Mouse (Mus musculus) midbrain, embryonic 15.5 days (tissue): ENCODE measurements around the gene Atxn7l1. TPM values are rescaled to one million over a fixed set of nuclear protein-coding genes. Genes with fewer than 3 reads are reported as not detected.

ENCODE experiments used
- ATAC-seq: fragments of 200-750 bp; cut with Nextera tagmentation; replicated peaks from 2 replicates; pipeline ENCODE4 v1.8.0; 2017; ENCODE audit warnings: moderate TSS enrichment
- H3K27ac ChIP-seq: fragments of 300-500 bp; sonication (generic); 2 replicates; pipeline ENCODE4 v1.5.1; 2015; ENCODE audit warnings: mild to moderate bottlenecking, inconsistent platforms
- H3K27me3 ChIP-seq: fragments of 300-500 bp; sonication (generic); replicated peaks from 2 replicates; pipeline ENCODE4 v1.6.1; 2015; ENCODE audit warnings: inconsistent platforms
- H3K36me3 ChIP-seq: fragments of 300-500 bp; sonication (generic); replicated peaks from 2 replicates; pipeline ENCODE4 v1.6.1; 2015; ENCODE audit warnings: inconsistent platforms
- H3K4me1 ChIP-seq: fragments of 300-500 bp; sonication (generic); 2 replicates; pipeline ENCODE4 v1.6.1; 2015; ENCODE audit warnings: inconsistent platforms
- H3K4me2 ChIP-seq: fragments of 300-500 bp; sonication (generic); 2 replicates; pipeline ENCODE4 v1.6.1; 2015; ENCODE audit warnings: inconsistent platforms, mild to moderate bottlenecking, moderate library complexity
- H3K4me3 ChIP-seq: fragments of 300-500 bp; sonication (generic); 2 replicates; pipeline ENCODE4 v1.5.1; 2015; ENCODE audit warnings: mild to moderate bottlenecking, inconsistent platforms
- H3K9ac ChIP-seq: fragments of 300-500 bp; sonication (generic); 2 replicates; pipeline ENCODE4 v1.6.1; 2015; ENCODE audit warnings: mild to moderate bottlenecking, inconsistent platforms
- H3K9me3 ChIP-seq: fragments of 300-500 bp; sonication (generic); 2 replicates; pipeline ENCODE4 v1.6.1; 2016; ENCODE audit warnings: inconsistent platforms
- WGBS: fragments of 180-500 bp; shearing (Covaris S2); methylation state at CpG from one replicate; pipeline ENCODE4 v1.1.7; 2015; ENCODE audit warnings: mixed read lengths; 5-methylcytosine and 5-hydroxymethylcytosine counted together
- polyA plus RNA-seq: library from polyadenylated mRNA; unstranded; fragments of >200 nt; fragmentation: Nextera tagmentation; extraction: Ambion mirVana; gene quantifications from 2 replicates; pipeline ENCODE4 v1.2.1, GENCODE M21; 2015

Gene Atxn7l1
- polyA plus RNA-seq, 1 experiment from 2014 or later, result 24.4 TPM

GRCm38 (mm10) chr12:33317792-33318530 lies 170.5 kb downstream of the Atxn7l1 start:
- Histone ChIP-seq H3K9ac (no peak overlapping the region), H3K4me1 (peaks cover 8% of the 10 kb centered on the region), H3K4me3 (no peak overlapping the region), H3K36me3 (no peaks in the 10 kb centered on the region), H3K9me3 (no peaks in the 10 kb centered on the region), H3K4me2 (no peak overlapping the region), H3K27me3 (no peaks in the 10 kb centered on the region), H3K27ac (no peak overlapping the region)
- 87% methylated on average over 9 of the region's 9 CpGs for WGBS
- ATAC-seq, result no peak

DNA sequence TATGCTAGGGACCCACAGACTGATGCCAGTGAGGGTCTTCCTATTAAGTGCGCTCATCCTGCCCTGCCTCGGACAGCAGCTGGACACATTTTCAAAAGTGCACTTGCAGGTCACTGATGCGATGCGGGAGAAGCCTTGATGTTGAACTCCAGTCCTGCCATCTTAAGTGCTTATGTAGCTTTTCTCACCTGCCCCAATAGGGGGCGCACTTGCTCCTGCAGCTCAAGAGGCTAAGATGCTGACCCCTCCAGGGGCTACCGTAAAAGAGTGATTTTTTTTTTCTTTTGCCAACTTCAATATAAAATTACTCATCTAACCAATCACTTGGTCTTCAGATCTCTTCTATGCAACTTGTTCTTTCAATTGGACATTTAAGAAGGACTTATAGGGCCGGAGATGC lies 175.1 kb downstream of the Atxn7l1 start:
- Histone ChIP-seq H3K4me1 (0 out of 2 replicates have a peak, but pooled peaks cover 6% of the 10 kb centered on the region), H3K4me2 (no peak overlapping the region), H3K27ac (no peak overlapping the region), H3K9me3 (no peaks in the 10 kb centered on the region), H3K27me3 (no peaks in the 10 kb centered on the region), H3K4me3 (no peak overlapping the region), H3K36me3 (no peaks in the 10 kb centered on the region), H3K9ac (no peak overlapping the region)
- 74% methylated on average over 7 of the region's 7 CpGs for WGBS
- no peak for ATAC-seq

GRCm38 (mm10) chr12:33323821-33324220 lies 176.3 kb downstream of the Atxn7l1 start:
- Histone ChIP-seq H3K36me3 (no peaks in the 10 kb centered on the region), H3K9me3 (no peaks in the 10 kb centered on the region), H3K4me2 (no peak overlapping the region), H3K27ac (no peak overlapping the region), H3K9ac (no peak overlapping the region), H3K27me3 (no peaks in the 10 kb centered on the region), H3K4me1 (0 out of 2 replicates have a peak, but pooled peaks cover 6% of the 10 kb centered on the region), H3K4me3 (no peak overlapping the region)
- WGBS, result 96% methylated on average over 1 of the region's 1 CpGs
- ATAC-seq, result no peak

DNA sequence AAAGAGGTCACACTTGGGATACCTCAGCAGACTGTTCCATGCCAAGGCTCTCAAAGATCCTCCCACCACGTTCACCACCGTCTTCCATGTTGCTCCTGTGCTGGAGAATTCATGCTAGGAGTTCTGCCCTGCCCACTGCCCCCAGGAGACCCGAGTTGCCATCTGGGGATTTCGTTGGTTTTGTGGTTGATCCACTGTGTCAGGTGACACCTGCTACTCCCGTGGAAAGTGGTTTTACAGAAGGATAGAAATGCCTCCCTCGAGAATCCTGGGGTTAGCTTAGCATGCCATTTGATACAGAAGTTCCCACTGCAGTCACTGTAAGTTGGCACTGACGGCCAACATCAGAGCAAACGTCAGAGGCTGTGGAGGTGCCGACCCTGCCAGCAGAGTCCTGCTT lies 177.9 kb downstream of the Atxn7l1 start:
- Histone ChIP-seq H3K27ac (no peak overlapping the region), H3K9ac (no peak overlapping the region), H3K36me3 (no peaks in the 10 kb centered on the region), H3K4me2 (no peak overlapping the region), H3K9me3 (no peaks in the 10 kb centered on the region), H3K4me1 (0 out of 2 replicates have a peak, but pooled peaks cover 6% of the 10 kb centered on the region), H3K4me3 (no peak overlapping the region), H3K27me3 (no peaks in the 10 kb centered on the region)
- no peak for ATAC-seq
- WGBS, result 71% methylated on average over 9 of the region's 9 CpGs

GRCm38 (mm10) chr12:33332046-33332445 lies 184.6 kb downstream of the Atxn7l1 start:
- 57% methylated on average over 4 of the region's 4 CpGs for WGBS
- Histone ChIP-seq H3K4me2 (no peak overlapping the region), H3K4me1 (peaks cover 31% of the 10 kb centered on the region), H3K36me3 (no peaks in the 10 kb centered on the region), H3K27ac (no peak overlapping the region; the same call in 1 of the 2 replicates), H3K9me3 (no peaks in the 10 kb centered on the region), H3K9ac (no peak overlapping the region), H3K27me3 (no peaks in the 10 kb centered on the region), H3K4me3 (no peak overlapping the region)
- no peak for ATAC-seq

DNA sequence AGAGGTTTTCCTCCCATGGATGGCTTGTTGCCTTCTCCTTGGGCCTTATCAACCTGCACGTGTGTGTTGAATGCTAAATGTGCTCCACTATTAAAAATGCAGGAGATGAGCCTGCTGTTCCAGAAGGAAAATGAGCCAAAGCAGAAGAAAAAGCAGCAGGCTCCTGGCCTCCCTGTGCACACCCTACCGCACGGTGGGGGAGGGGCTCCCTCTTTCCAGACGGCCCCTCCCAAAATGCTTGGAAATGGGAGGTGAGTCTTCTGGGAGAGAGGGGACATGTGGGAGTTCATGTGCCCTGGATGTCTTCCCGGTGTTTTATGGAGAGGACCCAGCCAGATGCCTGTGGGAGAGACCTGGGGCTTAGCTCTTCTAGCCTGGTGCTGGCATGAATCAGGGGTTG lies 185.3 kb downstream of the Atxn7l1 start:
- Histone ChIP-seq H3K4me1 (peaks cover 30% of the 10 kb centered on the region), H3K9me3 (no peaks in the 10 kb centered on the region), H3K4me3 (no peak overlapping the region), H3K27ac (peak overlapping the region; percentile 60), H3K27me3 (no peaks in the 10 kb centered on the region), H3K9ac (no peak overlapping the region), H3K4me2 (no peak overlapping the region), H3K36me3 (no peaks in the 10 kb centered on the region)
- peak; percentile 3; the same call in 1 of the 2 replicates for ATAC-seq
- WGBS, result 37% methylated on average over 5 of the region's 5 CpGs

DNA sequence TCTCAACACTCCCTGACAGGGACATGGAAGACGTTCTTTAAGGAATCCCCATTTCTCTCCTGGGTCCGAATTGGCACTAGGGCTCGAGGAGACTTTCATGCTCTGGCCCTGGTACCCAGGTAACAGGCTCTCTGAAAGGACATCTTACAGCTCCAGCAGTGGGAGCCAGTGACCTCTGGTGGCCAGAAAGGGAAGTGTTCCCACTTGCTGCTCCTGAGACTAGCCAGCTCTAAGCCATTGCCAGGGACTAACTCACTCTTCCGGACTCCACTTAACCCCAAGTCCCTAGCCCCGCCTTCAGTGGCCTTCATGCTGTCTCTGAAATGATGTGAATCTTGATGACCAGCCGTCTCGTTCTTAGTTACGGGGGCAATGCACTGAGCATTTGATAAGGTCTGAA lies 186.4 kb downstream of the Atxn7l1 start:
- Histone ChIP-seq H3K4me1 (peaks cover 30% of the 10 kb centered on the region), H3K27me3 (no peaks in the 10 kb centered on the region), H3K36me3 (no peaks in the 10 kb centered on the region), H3K9ac (no peak overlapping the region), H3K27ac (no peak overlapping the region), H3K4me2 (no peak overlapping the region), H3K9me3 (no peaks in the 10 kb centered on the region), H3K4me3 (no peak overlapping the region)
- ATAC-seq, result peak; percentile 77
- WGBS, result 29% methylated on average over 8 of the region's 8 CpGs

DNA sequence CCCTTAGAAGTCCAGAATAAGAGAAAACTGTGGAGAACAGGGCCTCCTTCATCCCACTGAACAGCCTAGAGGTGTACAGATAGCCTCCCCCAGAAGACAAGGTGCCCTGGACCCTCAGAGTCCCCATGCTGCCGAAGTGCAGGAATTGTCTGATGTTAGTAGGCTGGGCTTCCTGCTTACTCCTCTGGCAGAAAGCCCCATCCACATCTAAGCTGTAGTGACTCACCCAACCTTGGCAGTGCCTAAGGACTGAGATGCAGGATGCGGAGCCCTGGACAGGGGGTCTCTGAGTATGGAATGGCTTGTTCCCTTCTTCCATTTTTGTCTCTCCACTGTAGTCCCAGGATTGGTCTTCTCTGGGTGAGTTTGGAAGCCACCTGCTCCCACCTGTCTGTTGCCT lies 187.0 kb downstream of the Atxn7l1 start:
- H3K4me3 ChIP-seq, result no peak overlapping the region
- H3K27me3 ChIP-seq, result no peaks in the 10 kb centered on the region
- H3K27ac ChIP-seq, result no peak overlapping the region
- WGBS, result 97% methylated on average over 2 of the region's 2 CpGs
- ATAC-seq, result no peak
- H3K9me3 ChIP-seq, result no peaks in the 10 kb centered on the region
- no peak overlapping the region for H3K9ac ChIP-seq
- H3K4me1 ChIP-seq, result peaks cover 30% of the 10 kb centered on the region
- H3K4me2 ChIP-seq, result no peak overlapping the region
- H3K36me3 ChIP-seq, result no peaks in the 10 kb centered on the region

DNA sequence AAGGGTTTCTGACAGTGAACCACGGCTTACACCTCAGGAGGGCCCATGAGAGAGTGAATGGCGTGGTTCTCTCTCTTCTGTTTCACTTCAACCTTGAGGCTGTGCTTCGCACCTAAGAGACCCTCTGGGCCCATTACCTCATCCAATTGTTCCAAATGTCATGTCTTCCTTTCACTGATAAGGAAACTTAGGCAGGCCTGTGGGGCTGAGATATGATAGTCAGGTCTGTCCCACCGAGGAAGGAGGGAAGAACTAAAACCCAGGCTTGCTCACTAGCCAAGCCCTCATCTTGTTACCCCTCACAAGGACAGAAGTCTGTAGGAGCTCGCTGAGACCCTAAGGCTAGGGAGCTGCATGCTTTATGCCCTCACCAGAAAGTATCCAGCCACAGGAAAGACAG lies 187.5 kb downstream of the Atxn7l1 start:
- H3K4me1 ChIP-seq, result peaks cover 30% of the 10 kb centered on the region
- no peaks in the 10 kb centered on the region for H3K27me3 ChIP-seq
- no peak overlapping the region for H3K9ac ChIP-seq
- no peaks in the 10 kb centered on the region for H3K36me3 ChIP-seq
- no peak overlapping the region for H3K4me2 ChIP-seq
- H3K9me3 ChIP-seq, result no peaks in the 10 kb centered on the region
- no peak overlapping the region for H3K4me3 ChIP-seq
- 85% methylated on average over 5 of the region's 5 CpGs for WGBS
- H3K27ac ChIP-seq, result no peak overlapping the region
- ATAC-seq, result no peak

DNA sequence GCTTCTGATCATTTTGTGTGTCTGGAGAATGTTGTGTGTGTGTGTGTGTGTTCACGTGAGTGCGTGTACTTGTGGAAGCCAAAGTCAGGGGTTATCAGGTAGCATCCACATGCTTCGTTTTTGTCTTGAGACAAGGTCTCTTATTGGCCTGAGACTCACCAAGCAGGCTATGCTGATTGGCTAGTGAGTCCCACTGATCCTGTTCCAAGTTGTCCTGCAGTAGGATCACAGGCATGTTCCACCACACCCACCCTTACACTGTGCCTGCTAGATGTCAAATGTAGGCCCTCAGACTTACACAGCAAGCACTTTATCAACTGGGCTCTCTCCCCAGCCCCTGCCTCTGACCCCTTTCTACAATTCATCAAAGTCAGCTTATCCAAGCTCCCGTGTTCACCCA lies 187.9 kb downstream of the Atxn7l1 start:
- no peak overlapping the region for H3K27ac ChIP-seq

GRCm38 (mm10) chr12:33336561-33337125 lies 189.2 kb downstream of the Atxn7l1 start:
- H3K4me1 ChIP-seq, result peaks cover 46% of the 10 kb centered on the region
- H3K9ac ChIP-seq, result no peak overlapping the region
- 60% methylated on average over 10 of the region's 10 CpGs for WGBS
- no peaks in the 10 kb centered on the region for H3K27me3 ChIP-seq
- no peaks in the 10 kb centered on the region for H3K9me3 ChIP-seq
- H3K4me2 ChIP-seq, result no peak overlapping the region
- no peak for ATAC-seq
- peak overlapping the region; percentile 13; the same call in 1 of the 2 replicates for H3K27ac ChIP-seq
- H3K4me3 ChIP-seq, result no peak overlapping the region
- H3K36me3 ChIP-seq, result no peaks in the 10 kb centered on the region

More for the DNA sequence above, 187.9 kb downstream of the Atxn7l1 start:
- H3K4me1 ChIP-seq, result peaks cover 33% of the 10 kb centered on the region
- no peaks in the 10 kb centered on the region for H3K9me3 ChIP-seq
- no peaks in the 10 kb centered on the region for H3K27me3 ChIP-seq
- H3K36me3 ChIP-seq, result no peaks in the 10 kb centered on the region
- no peak for ATAC-seq
- H3K4me2 ChIP-seq, result no peak overlapping the region
- no peak overlapping the region for H3K9ac ChIP-seq
- 85% methylated on average over 4 of the region's 4 CpGs for WGBS
- no peak overlapping the region for H3K4me3 ChIP-seq

GRCm38 (mm10) chr12:33337289-33337688 lies 189.8 kb downstream of the Atxn7l1 start:
- Histone ChIP-seq H3K4me3 (no peak overlapping the region), H3K9ac (no peak overlapping the region), H3K4me1 (peaks cover 47% of the 10 kb centered on the region), H3K9me3 (no peaks in the 10 kb centered on the region), H3K36me3 (no peaks in the 10 kb centered on the region), H3K27me3 (no peaks in the 10 kb centered on the region), H3K4me2 (no peak overlapping the region), H3K27ac (0 out of 2 replicates have a peak overlapping the region, but pooled peaks have one; percentile 13)
- ATAC-seq, result no peak
- WGBS, result 45% methylated on average over 4 of the region's 4 CpGs

DNA sequence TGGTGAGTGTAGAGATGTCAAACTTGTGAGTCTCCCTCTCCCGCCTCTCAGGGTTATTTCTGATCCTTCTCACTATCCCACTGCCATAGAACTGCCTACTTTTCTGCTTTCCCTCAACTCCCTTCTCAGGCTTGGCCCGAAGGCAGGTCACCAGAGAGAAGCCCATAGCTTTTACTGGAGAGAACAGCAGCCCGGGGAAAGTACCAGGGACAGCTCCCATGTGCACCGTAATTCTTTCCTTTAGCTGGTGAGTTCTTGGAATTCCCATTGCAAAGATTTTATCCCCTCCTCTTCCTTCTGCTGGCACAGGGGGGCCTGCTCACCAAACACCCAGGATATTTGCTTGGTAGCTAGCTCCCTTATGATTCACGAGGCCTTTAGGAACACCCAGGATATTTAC lies 190.7 kb downstream of the Atxn7l1 start:
- no peak overlapping the region for H3K4me3 ChIP-seq
- ATAC-seq, result no peak
- H3K4me1 ChIP-seq, result peaks cover 38% of the 10 kb centered on the region
- H3K27ac ChIP-seq, result no peak overlapping the region
- whole genome bisulfite sequencing, result 46% methylated on average over 5 of the region's 5 CpGs
- no peaks in the 10 kb centered on the region for H3K27me3 ChIP-seq
- no peak overlapping the region for H3K4me2 ChIP-seq
- no peak overlapping the region for H3K9ac ChIP-seq
- no peaks in the 10 kb centered on the region for H3K9me3 ChIP-seq
- H3K36me3 ChIP-seq, result no peaks in the 10 kb centered on the region
